Mouse (Mus musculus) heart, postnatal 0 days (tissue): ENCODE results near the gene Tspo2. TPM values are rescaled to one million over a fixed set of nuclear protein-coding genes. Genes with fewer than 3 reads are reported as not detected.

Experiments used
- ATAC-seq: fragments of 200-750 bp; cut with Nextera tagmentation; 2 replicates; pipeline ENCODE4 v1.8.0; 2017; ENCODE audit warnings: low read depth, moderate number of reproducible peaks, moderate library complexity; ENCODE audit not compliant: insufficient read depth
- DNase-seq: peaks from one replicate; pipeline ENCODE4 v3.0.0-alpha.2; 2016; ENCODE audit warnings: low spot score
- H3K27ac ChIP-seq: fragments of 300-500 bp; sonication (generic); 2 replicates; pipeline ENCODE4 v1.5.1; 2014; ENCODE audit warnings: low read depth, mild to moderate bottlenecking
- H3K27me3 ChIP-seq: fragments of 300-500 bp; sonication (generic); 2 replicates; pipeline ENCODE4 v1.6.1; 2014; ENCODE audit warnings: low read length, mixed read lengths; ENCODE audit not compliant: control insufficient read depth, insufficient read depth
- H3K36me3 ChIP-seq: fragments of 300-500 bp; sonication (generic); replicated peaks from 2 replicates; pipeline ENCODE4 v1.6.1; 2014; ENCODE audit warnings: low read length, mixed read lengths; ENCODE audit not compliant: control insufficient read depth, insufficient read depth
- H3K4me1 ChIP-seq: fragments of 300-500 bp; sonication (generic); 2 replicates; pipeline ENCODE4 v1.6.1; 2014; ENCODE audit warnings: antibody characterized with exemption; ENCODE audit not compliant: control insufficient read depth, insufficient read depth
- H3K4me2 ChIP-seq: fragments of 300-500 bp; sonication (generic); 2 replicates; pipeline ENCODE4 v1.6.1; 2014; ENCODE audit warnings: low read depth, mild to moderate bottlenecking, low read length, moderate library complexity
- H3K4me3 ChIP-seq: fragments of 300-500 bp; sonication (generic); 2 replicates; pipeline ENCODE4 v1.5.1; 2014; ENCODE audit warnings: low read depth, low read length
- H3K9ac ChIP-seq: fragments of 300-500 bp; sonication (generic); replicated peaks from 2 replicates; pipeline ENCODE4 v1.6.1; 2014; ENCODE audit warnings: low read depth, low read length, mixed read lengths
- H3K9me3 ChIP-seq: fragments of 300-500 bp; sonication (generic); replicated peaks from 2 replicates; pipeline ENCODE4 v1.6.1; 2016; ENCODE audit warnings: low read length; ENCODE audit not compliant: control insufficient read depth
- CTCF ChIP-seq: IDR thresholded peaks from 2 replicates; pipeline ENCODE4 v1.5.1; 2016; ENCODE audit warnings: antibody characterized with exemption, control low read depth, low read depth
- EP300 ChIP-seq: IDR thresholded peaks from 2 replicates; pipeline ENCODE4 v1.6.1; 2016; ENCODE audit warnings: antibody characterized with exemption, low read depth
- WGBS: fragments of 180-500 bp; shearing (Covaris S2); extraction: QIAGEN DNeasy Blood & Tissue Kit; methylation state at CpG from one replicate; pipeline ENCODE4 v1.1.7; 2014; 5-methylcytosine and 5-hydroxymethylcytosine counted together
- polyA plus RNA-seq: library from polyadenylated mRNA; unstranded; fragments of >200 nt; fragmentation: Nextera tagmentation; extraction: Ambion mirVana; gene quantifications from 2 replicates; pipeline ENCODE4 v1.2.1, GENCODE M21; 2015
- total RNA-seq: library from RNA; depleted of rRNA; stranded (reverse); fragments of >200 nt; gene quantifications from 2 replicates; pipeline ENCODE4 v1.2.3, GENCODE M21; 2014; ENCODE audit warnings: low replicate concordance

Gene Tspo2
- total and polyA plus RNA-seq, 2 experiments from 2014 or later: 0.75 TPM; not detected in 1

DNA sequence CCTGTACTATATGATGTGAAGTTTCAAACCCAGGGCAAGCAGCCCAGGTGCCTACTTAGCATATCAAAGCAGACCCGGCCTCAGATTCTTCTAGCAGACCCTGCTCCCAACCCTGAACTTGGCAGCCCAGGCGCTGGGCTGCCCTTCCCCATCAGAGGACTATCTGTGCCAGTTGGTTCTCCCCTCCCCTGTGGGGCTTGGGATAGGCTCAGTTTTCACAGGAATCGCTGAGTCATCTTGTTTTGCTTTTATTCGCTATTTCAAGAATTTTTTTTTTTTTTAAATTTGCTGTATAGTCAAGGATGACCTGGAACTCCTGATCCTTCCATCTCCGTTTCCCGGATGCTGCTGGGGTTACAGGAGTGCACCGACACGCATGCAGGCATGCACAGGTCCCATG, 3.6 kb downstream of the Tspo2 start:
- WGBS: 67% methylated on average over 8 of the region's 8 CpGs
- no peaks in the 10 kb centered on the region for H3K4me1 ChIP-seq

DNA sequence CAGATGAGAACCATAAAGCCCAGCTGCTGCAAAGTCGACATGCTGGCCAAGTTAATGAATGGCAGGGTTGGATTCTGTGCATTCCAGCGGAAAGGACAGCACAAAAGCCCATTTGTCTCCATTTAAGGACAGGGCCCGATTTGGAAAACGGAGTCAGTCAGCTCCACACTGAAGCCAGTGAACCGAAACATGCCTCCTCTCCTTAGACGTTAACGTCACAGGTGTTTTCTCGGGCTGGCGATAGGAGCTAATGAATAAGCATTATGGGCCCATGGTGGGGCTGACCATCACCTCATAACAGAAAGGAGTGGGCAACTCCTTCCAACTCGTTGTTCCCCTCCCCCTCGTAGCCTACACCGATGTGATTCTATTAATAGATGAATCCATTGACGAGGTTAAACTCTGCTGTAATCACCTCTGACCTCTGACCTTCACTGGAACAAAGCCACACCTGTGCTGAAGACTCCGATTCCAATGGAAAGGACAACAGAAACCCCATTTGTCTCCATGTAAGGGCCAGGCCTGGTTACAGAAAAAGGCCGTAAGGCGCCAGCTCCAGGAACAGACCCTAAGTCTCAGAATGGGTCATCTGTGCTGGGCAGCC, 7.7 kb downstream of the Tspo2 start:
- no peak for TF ChIP-seq EP300
- TF ChIP-seq CTCF: no peak
- H3K4me2 ChIP-seq: no peak overlapping the region
- no peaks in the 10 kb centered on the region for H3K4me1 ChIP-seq
- H3K27me3 ChIP-seq: no peaks in the 10 kb centered on the region
- ATAC-seq (no peak), DNase-seq (no peak)
- no peak overlapping the region for H3K9ac ChIP-seq
- WGBS: 73% methylated on average over 16 of the region's 16 CpGs
- H3K9me3 ChIP-seq: no peaks in the 10 kb centered on the region
- no peak overlapping the region for H3K4me3 ChIP-seq
- no peaks in the 10 kb centered on the region for H3K36me3 ChIP-seq
- H3K27ac ChIP-seq: no peak overlapping the region

More for the DNA sequence above, 3.6 kb downstream of the Tspo2 start:
- no peaks in the 10 kb centered on the region for H3K36me3 ChIP-seq
- H3K4me2 ChIP-seq: no peak overlapping the region
- H3K27ac ChIP-seq: no peak overlapping the region
- H3K9ac ChIP-seq: no peak overlapping the region
- H3K9me3 ChIP-seq: no peaks in the 10 kb centered on the region
- no peak overlapping the region for H3K4me3 ChIP-seq
- no peaks in the 10 kb centered on the region for H3K27me3 ChIP-seq
- TF ChIP-seq EP300 (no peak), CTCF (no peak)
- DNase-seq (no peak), ATAC-seq (no peak)

DNA sequence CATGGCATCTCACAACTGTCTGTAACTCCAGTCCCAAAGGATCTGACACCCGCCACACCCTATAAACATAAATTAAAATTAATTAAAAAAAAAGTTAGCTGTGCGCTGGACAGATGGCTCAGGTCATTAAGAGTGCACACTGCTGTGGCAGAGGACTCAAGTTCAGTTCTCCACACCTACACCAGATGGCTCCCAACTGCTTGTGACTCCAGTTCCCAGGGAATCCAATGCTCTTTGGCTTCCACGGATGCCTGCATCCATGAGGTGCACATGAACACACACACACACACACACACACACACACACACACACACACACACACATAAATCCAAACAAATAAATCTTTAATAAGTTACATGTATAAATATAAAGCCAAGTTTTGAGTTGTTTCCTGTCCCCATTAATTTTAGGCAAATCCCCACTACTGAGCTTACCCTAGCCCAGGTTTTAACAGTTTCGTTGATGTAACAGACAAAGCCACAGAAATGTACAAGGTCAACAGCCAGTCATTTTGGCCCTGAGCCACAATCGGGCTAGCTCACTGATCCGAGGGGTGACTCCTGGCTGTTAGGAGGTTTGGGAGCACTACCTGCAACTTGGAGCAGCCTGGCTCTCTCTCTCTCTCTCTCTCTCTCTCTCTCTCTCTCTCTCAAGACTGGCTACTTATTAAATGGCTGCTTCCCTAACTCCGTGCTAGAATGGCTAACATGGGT, 8.4 kb downstream of the Tspo2 start:
- H3K4me1 ChIP-seq: peaks cover 3% of the 10 kb centered on the region; the same call in 1 of the 2 replicates
- H3K4me3 ChIP-seq: no peak overlapping the region
- H3K36me3 ChIP-seq: no peaks in the 10 kb centered on the region
- TF ChIP-seq CTCF (peak; percentile 26; the same call in 1 of the 2 replicates), EP300 (no peak)
- no peak for ATAC-seq
- no peak overlapping the region for H3K27ac ChIP-seq
- H3K9me3 ChIP-seq: no peaks in the 10 kb centered on the region
- no peaks in the 10 kb centered on the region for H3K27me3 ChIP-seq
- H3K4me2 ChIP-seq: no peak overlapping the region
- no peak overlapping the region for H3K9ac ChIP-seq
- DNase-seq: no peak
- 66% methylated on average over 7 of the region's 7 CpGs for WGBS

DNA sequence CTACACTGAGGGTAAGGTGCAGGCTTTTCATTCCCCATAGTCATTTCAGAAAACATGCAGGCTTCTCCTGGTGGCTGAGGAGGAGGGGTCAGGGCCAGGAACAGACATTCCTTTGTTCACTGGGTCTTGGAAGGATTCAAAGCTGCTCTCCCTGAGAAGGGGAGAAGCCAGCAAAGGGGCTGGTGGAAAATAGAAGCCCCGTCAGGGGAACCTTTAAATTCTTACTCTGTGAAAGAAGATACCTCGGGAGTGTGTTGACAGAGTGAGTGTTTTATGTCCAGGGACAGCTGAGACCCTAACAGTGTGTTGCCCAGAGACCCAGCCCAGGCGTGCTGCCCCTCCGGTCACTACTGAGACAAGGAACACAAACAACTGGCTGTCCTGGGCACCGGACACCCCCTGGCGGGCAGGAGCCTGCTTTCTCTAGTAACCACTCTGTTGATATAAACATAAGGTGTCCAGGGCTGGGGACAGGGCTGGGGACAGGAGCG, 13.9 kb downstream of the Tspo2 start:
- peak; percentile 57 for ATAC-seq
- Histone ChIP-seq H3K4me1 (peaks cover 37% of the 10 kb centered on the region), H3K36me3 (no peaks in the 10 kb centered on the region), H3K9me3 (no peaks in the 10 kb centered on the region), H3K27me3 (no peaks in the 10 kb centered on the region), H3K27ac (peak overlapping the region; percentile 94), H3K4me2 (no peak overlapping the region), H3K4me3 (no peak overlapping the region), H3K9ac (no peak overlapping the region)
- DNase-seq: peak; percentile 61
- TF ChIP-seq CTCF (peak; percentile 58), EP300 (no peak)
- WGBS: 19% methylated on average over 7 of the region's 7 CpGs

DNA sequence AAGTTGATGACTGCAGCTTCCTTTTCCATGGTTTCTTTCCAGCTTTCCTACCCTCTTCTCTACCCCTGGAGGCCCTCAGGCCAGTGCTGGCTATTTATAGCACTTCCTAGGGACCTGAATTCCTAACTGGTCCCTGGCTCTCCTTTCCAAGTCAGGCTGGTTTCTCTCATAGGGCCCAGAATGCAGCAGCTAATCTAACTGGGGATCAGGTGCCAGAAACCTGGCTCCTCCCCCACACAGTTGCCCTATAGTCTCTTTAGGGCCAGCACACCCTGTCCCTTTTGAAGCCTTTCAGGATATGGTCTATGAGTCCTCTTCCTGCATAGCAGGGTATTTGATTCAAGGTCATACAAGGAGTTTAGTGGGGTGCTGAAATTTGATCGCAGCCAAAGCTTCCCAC, 14.8 kb downstream of the Tspo2 start:
- DNase-seq: peak; percentile 89
- no peak overlapping the region for H3K9ac ChIP-seq
- H3K4me1 ChIP-seq: peaks cover 37% of the 10 kb centered on the region
- no peak overlapping the region for H3K4me3 ChIP-seq
- TF ChIP-seq EP300 (peak; percentile 67; the same call in 1 of the 2 replicates), CTCF (no peak)
- peak overlapping the region; percentile 94 for H3K27ac ChIP-seq
- H3K4me2 ChIP-seq: no peak overlapping the region
- no peaks in the 10 kb centered on the region for H3K27me3 ChIP-seq
- WGBS: 7% methylated on average over 1 of the region's 1 CpGs
- no peaks in the 10 kb centered on the region for H3K36me3 ChIP-seq
- H3K9me3 ChIP-seq: no peaks in the 10 kb centered on the region
- ATAC-seq: peak; percentile 70
